Mouse (Mus musculus) stomach, embryonic 15.5 days (tissue): ENCODE results near the gene Cd36. TPM values are rescaled to one million over a fixed set of nuclear protein-coding genes. Genes with fewer than 3 reads are reported as not detected.

ENCODE experiments used
- ATAC-seq: fragments of 200-750 bp; cut with Nextera tagmentation; 2 replicates; pipeline ENCODE4 v1.8.0; 2017; ENCODE audit warnings: low read depth, moderate number of reproducible peaks, moderate TSS enrichment; ENCODE audit not compliant: insufficient read depth, low FRiP score
- H3K27ac ChIP-seq: fragments of 300-500 bp; sonication (generic); 2 replicates; pipeline ENCODE4 v1.5.1; 2015; ENCODE audit warnings: mild to moderate bottlenecking, inconsistent platforms
- H3K27me3 ChIP-seq: fragments of 300-500 bp; sonication (generic); replicated peaks from 2 replicates; pipeline ENCODE4 v1.6.1; 2015; ENCODE audit warnings: inconsistent platforms
- H3K36me3 ChIP-seq: fragments of 300-500 bp; sonication (generic); 2 replicates; pipeline ENCODE4 v1.6.1; 2015; ENCODE audit warnings: inconsistent platforms
- H3K4me1 ChIP-seq: fragments of 300-500 bp; sonication (generic); 2 replicates; pipeline ENCODE4 v1.6.1; 2015; ENCODE audit warnings: inconsistent platforms
- H3K4me2 ChIP-seq: fragments of 300-500 bp; sonication (generic); 2 replicates; pipeline ENCODE4 v1.6.1; 2015; ENCODE audit warnings: mild to moderate bottlenecking, inconsistent platforms
- H3K4me3 ChIP-seq: fragments of 300-500 bp; sonication (generic); replicated peaks from 2 replicates; pipeline ENCODE4 v1.5.1; 2015; ENCODE audit warnings: inconsistent platforms
- H3K9ac ChIP-seq: fragments of 300-500 bp; sonication (generic); 2 replicates; pipeline ENCODE4 v1.6.1; 2015; ENCODE audit warnings: inconsistent platforms
- H3K9me3 ChIP-seq: fragments of 300-500 bp; sonication (generic); 2 replicates; pipeline ENCODE4 v1.6.1; 2016; ENCODE audit warnings: inconsistent platforms
- WGBS: fragments of 180-500 bp; shearing (Covaris S2); methylation state at CpG from one replicate; pipeline ENCODE4 v1.1.7; 2015; 5-methylcytosine and 5-hydroxymethylcytosine counted together
- polyA plus RNA-seq: library from polyadenylated mRNA; unstranded; fragments of >200 nt; fragmentation: Nextera tagmentation; extraction: Ambion mirVana; gene quantifications from 2 replicates; pipeline ENCODE4 v1.2.1, GENCODE M21; 2015

Cd36 gene
- polyA plus RNA-seq, 1 experiment from 2014 or later: 29.7 TPM

DNA sequence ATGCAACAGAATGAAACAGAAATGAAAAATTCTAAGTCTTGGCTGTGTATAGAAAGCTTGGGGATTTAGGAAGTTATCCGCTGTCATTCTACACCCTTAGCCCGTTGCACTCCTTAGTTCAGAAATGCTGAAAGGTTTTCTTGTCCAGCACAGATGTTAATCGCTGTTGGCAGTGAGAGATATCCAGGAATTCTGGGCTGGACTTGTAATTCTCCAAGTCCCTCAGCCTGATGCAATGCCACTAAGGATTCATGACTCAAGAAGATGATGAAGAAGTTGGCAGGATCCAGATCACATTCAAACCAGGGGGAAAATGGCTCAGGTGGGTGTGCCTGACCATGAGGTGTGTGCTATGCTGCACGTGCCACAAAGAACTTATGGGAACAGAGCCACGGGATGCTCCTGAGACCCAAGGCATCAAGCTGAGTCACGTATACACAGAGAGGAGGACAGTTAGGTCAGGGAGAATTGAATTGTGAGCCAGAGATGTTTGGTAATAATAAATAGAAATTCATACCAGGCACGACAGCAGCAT is 135.1 kb downstream of the Cd36 start:
- 66% methylated on average over 7 of the region's 7 CpGs for WGBS
- Histone ChIP-seq H3K4me3 (no peak overlapping the region), H3K4me2 (no peak overlapping the region), H3K27ac (no peak overlapping the region), H3K27me3 (no peaks in the 10 kb centered on the region), H3K36me3 (no peaks in the 10 kb centered on the region), H3K4me1 (no peaks in the 10 kb centered on the region), H3K9me3 (no peaks in the 10 kb centered on the region), H3K9ac (no peak overlapping the region)
- ATAC-seq: no peak

DNA sequence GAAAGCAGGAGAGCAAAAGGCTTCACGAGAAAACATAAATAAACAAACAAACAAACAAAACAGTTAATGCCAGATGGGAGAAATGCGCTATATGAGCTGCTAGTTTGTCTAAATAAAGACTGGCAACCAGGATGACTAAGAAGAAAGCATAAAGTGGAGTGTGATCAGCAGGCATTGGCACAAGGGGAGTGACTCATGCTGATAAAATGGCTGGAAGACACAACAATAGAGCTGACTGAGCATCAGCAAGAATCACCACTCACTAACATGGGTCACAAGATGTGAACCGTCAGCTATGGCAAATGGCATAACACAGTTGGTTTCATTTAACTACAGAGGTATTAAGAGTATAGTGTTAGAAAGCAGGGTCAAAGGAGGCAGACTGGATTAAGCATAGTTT is 140.3 kb downstream of the Cd36 start:
- WGBS: 71% methylated on average over 3 of the region's 3 CpGs

DNA sequence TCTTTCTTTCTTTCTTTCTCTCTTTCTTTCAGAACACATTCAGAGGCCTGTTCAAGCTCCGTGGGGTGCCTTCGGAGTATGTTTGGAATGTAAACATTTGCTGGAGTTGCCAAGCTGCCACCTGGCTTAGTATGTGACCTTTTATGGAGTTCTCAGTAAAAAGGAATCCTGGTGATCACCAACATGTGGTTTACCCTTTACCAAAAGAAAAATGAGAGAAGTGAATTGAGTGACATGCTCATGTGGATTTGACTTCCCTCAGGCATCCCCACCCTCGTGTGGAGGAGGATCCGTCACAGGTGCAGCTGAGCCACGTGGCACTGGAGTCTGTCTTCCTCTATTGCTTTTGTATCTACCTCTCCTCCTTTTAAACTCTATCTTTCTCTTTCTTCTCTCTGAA is 141.5 kb downstream of the Cd36 start:
- ATAC-seq: no peak

More for the DNA sequence above, 140.3 kb downstream of the Cd36 start:
- Histone ChIP-seq H3K27ac (no peak overlapping the region), H3K9ac (no peak overlapping the region), H3K4me3 (no peak overlapping the region), H3K27me3 (no peaks in the 10 kb centered on the region), H3K9me3 (no peaks in the 10 kb centered on the region), H3K36me3 (no peaks in the 10 kb centered on the region), H3K4me2 (no peak overlapping the region), H3K4me1 (no peaks in the 10 kb centered on the region)
- no peak for ATAC-seq

DNA sequence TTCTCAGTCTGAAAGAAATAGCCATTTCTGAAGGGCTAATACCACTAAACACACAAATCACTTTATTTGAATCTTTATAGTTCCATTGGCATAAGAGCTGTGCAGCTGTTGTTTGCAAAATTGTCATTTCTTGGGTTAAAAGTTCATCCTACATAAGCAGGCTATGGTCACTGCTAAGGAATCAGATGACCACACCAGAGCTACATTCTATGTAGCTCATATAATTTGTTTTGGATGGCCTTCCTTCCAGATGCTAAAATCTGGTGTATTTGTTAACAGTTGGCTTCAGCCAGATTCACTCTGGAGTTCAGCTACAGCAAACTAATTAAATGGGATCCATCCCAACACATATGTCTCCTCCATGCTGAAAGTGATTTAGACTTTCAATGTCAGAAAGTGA is 142.1 kb downstream of the Cd36 start:
- H3K4me1 ChIP-seq: no peaks in the 10 kb centered on the region
- H3K27me3 ChIP-seq: no peaks in the 10 kb centered on the region
- ATAC-seq: no peak

More for the DNA sequence above, 141.5 kb downstream of the Cd36 start:
- H3K27me3 ChIP-seq: no peaks in the 10 kb centered on the region
- H3K9ac ChIP-seq: no peak overlapping the region
- no peaks in the 10 kb centered on the region for H3K4me1 ChIP-seq
- H3K36me3 ChIP-seq: no peaks in the 10 kb centered on the region
- no peak overlapping the region for H3K4me2 ChIP-seq
- no peak overlapping the region for H3K27ac ChIP-seq
- 21% methylated on average over 5 of the region's 5 CpGs for WGBS
- no peaks in the 10 kb centered on the region for H3K9me3 ChIP-seq
- no peak overlapping the region for H3K4me3 ChIP-seq

DNA sequence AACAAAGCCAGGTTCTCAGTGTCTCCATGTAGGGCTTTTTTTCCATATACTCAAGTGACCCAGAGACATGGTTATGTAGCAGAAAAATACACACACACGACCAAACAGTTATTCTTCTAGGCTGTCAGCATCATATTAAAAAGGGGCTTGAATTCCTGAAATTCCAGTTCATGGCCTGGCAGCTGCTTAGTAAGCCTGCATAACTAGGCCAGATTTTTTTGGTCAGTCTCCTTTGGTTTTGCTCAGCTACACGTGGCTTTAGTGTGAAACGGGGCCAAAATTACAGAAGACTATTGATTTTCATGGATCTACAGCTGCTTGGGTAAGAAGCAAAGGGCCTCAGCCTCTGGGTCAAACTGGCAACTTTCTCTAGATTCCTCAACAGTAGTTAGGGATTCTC is 148.8 kb downstream of the Cd36 start:
- no peaks in the 10 kb centered on the region for H3K4me1 ChIP-seq
- H3K9ac ChIP-seq: no peak overlapping the region
- H3K27ac ChIP-seq: no peak overlapping the region
- no peak for ATAC-seq
- H3K36me3 ChIP-seq: no peaks in the 10 kb centered on the region
- no peaks in the 10 kb centered on the region for H3K27me3 ChIP-seq
- H3K4me2 ChIP-seq: no peak overlapping the region
- no peak overlapping the region for H3K4me3 ChIP-seq
- 17% methylated on average over 3 of the region's 3 CpGs for WGBS
- H3K9me3 ChIP-seq: no peaks in the 10 kb centered on the region

More for the DNA sequence above, 142.1 kb downstream of the Cd36 start:
- no peak overlapping the region for H3K9ac ChIP-seq
- H3K36me3 ChIP-seq: no peaks in the 10 kb centered on the region
- no peak overlapping the region for H3K27ac ChIP-seq
- H3K4me3 ChIP-seq: no peak overlapping the region
- H3K4me2 ChIP-seq: no peak overlapping the region
- H3K9me3 ChIP-seq: no peaks in the 10 kb centered on the region

Other genes with a start within 250 kb of the Cd36 start
- gene Gnat3, start 73.7 kb upstream of the Cd36 start, polyA plus RNA-seq: 0.22 TPM in 1 of 2 replicates, not detected in the other